Mouse (Mus musculus): Measurements from ENCODE around the gene Lyplal1. TPM values are rescaled to one million over a fixed set of nuclear protein-coding genes. Genes with fewer than 3 reads are reported as not detected.

Gene Lyplal1
- polyA plus RNA-seq, 2 experiments: 4.7 to 9.2 TPM

GRCm38 (mm10) chr1:186140191-186140590 lies 23.1 kb upstream of the Lyplal1 start:
- Histone ChIP-seq H3K27me3 (ENCODE audit: control insufficient read depth, insufficient read depth, low read length) (no peaks in the 10 kb centered on the region), H3K4me2 (ENCODE audit: low read depth) (no peak overlapping the region), H3K4me3 (ENCODE audit: insufficient read depth in 1 of 2, low read depth in 2 of 2, low read length in 2 of 2) (no peak overlapping the region), H3K36me3 (replicated peaks; ENCODE audit: control insufficient read depth, insufficient read depth, low read depth) (no peaks in the 10 kb centered on the region), H3K27ac (no peak overlapping the region), H3K9me3 (ENCODE audit: control insufficient read depth, low read length) (no peaks in the 10 kb centered on the region), H3K4me1 (replicated peaks; ENCODE audit: control insufficient read depth in 2 of 2, insufficient read depth in 2 of 2, low read length in 1 of 2) (no peaks in the 10 kb centered on the region), H3K9ac (replicated peaks) (no peak overlapping the region)
- TF ChIP-seq EP300 (IDR thresholded peaks at IDR 0.05; ENCODE audit: low read depth) (no peak), CTCF (IDR thresholded peaks at IDR 0.05; ENCODE audit: low read depth) (no peak)
- no peak for DNase-seq (ENCODE audit: low read depth in 3 of 3, low spot score in 3 of 3)
- ATAC-seq (ENCODE audit: insufficient read depth): no peak
- 29% methylated on average over 2 of the region's 2 CpGs for WGBS (ENCODE audit: insufficient replicate concordance)

GRCm38 (mm10) chr1:186137873-186138272 lies 20.8 kb upstream of the Lyplal1 start:
- WGBS (ENCODE audit: insufficient replicate concordance): 63% methylated on average over 12 of the region's 12 CpGs
- H3K9ac ChIP-seq (replicated peaks): no peak overlapping the region

GRCm38 (mm10) chr1:186136636-186137380 lies 19.7 kb upstream of the Lyplal1 start:
- ATAC-seq (ENCODE audit: insufficient read depth): no peak
- TF ChIP-seq CTCF (IDR thresholded peaks at IDR 0.05; ENCODE audit: low read depth) (no peak), EP300 (IDR thresholded peaks at IDR 0.05; ENCODE audit: low read depth) (no peak)
- H3K4me3 ChIP-seq (ENCODE audit: insufficient read depth in 1 of 2, low read depth in 2 of 2, low read length in 2 of 2): no peak overlapping the region
- H3K4me1 ChIP-seq (replicated peaks; ENCODE audit: control insufficient read depth in 2 of 2, insufficient read depth in 2 of 2, low read length in 1 of 2): no peaks in the 10 kb centered on the region
- H3K4me2 ChIP-seq (ENCODE audit: low read depth): no peak overlapping the region
- H3K27me3 ChIP-seq (ENCODE audit: control insufficient read depth, insufficient read depth, low read length): no peaks in the 10 kb centered on the region
- 47% methylated on average over 6 of the region's 6 CpGs for WGBS (ENCODE audit: insufficient replicate concordance)
- H3K36me3 ChIP-seq (replicated peaks; ENCODE audit: control insufficient read depth, insufficient read depth, low read depth): no peaks in the 10 kb centered on the region
- H3K9ac ChIP-seq (replicated peaks): no peak overlapping the region
- H3K27ac ChIP-seq: no peak overlapping the region
- DNase-seq (ENCODE audit: low read depth in 3 of 3, low spot score in 3 of 3): no peak
- H3K9me3 ChIP-seq (ENCODE audit: control insufficient read depth, low read length): no peaks in the 10 kb centered on the region

More at GRCm38 (mm10) chr1:186137873-186138272, 20.8 kb upstream of the Lyplal1 start:
- Histone ChIP-seq H3K4me3 (ENCODE audit: insufficient read depth in 1 of 2, low read depth in 2 of 2, low read length in 2 of 2) (no peak overlapping the region), H3K27me3 (ENCODE audit: control insufficient read depth, insufficient read depth, low read length) (no peaks in the 10 kb centered on the region), H3K4me1 (replicated peaks; ENCODE audit: control insufficient read depth in 2 of 2, insufficient read depth in 2 of 2, low read length in 1 of 2) (no peaks in the 10 kb centered on the region), H3K36me3 (replicated peaks; ENCODE audit: control insufficient read depth, insufficient read depth, low read depth) (no peaks in the 10 kb centered on the region), H3K4me2 (ENCODE audit: low read depth) (no peak overlapping the region), H3K27ac (no peak overlapping the region), H3K9me3 (ENCODE audit: control insufficient read depth, low read length) (no peaks in the 10 kb centered on the region)
- ATAC-seq (ENCODE audit: insufficient read depth) (no peak), DNase-seq (ENCODE audit: low read depth in 3 of 3, low spot score in 3 of 3) (no peak)
- no peak for TF ChIP-seq CTCF (IDR thresholded peaks at IDR 0.05; ENCODE audit: low read depth)
- TF ChIP-seq EP300 (IDR thresholded peaks at IDR 0.05; ENCODE audit: low read depth): no peak

GRCm38 (mm10) chr1:186131465-186131864 lies 14.4 kb upstream of the Lyplal1 start:
- DNase-seq (ENCODE audit: low read depth in 3 of 3, low spot score in 3 of 3) (no peak), ATAC-seq (ENCODE audit: insufficient read depth) (no peak)
- no peak overlapping the region for H3K4me2 ChIP-seq (ENCODE audit: low read depth)
- H3K27me3 ChIP-seq (ENCODE audit: control insufficient read depth, insufficient read depth, low read length): no peaks in the 10 kb centered on the region
- no peaks in the 10 kb centered on the region for H3K9me3 ChIP-seq (ENCODE audit: control insufficient read depth, low read length)
- H3K27ac ChIP-seq: no peak overlapping the region
- 62% methylated on average over 3 of the region's 3 CpGs for WGBS (ENCODE audit: insufficient replicate concordance)
- H3K4me3 ChIP-seq (ENCODE audit: insufficient read depth in 1 of 2, low read depth in 2 of 2, low read length in 2 of 2): no peak overlapping the region
- H3K36me3 ChIP-seq (replicated peaks; ENCODE audit: control insufficient read depth, insufficient read depth, low read depth): no peaks in the 10 kb centered on the region
- H3K4me1 ChIP-seq (replicated peaks; ENCODE audit: control insufficient read depth in 2 of 2, insufficient read depth in 2 of 2, low read length in 1 of 2): no peaks in the 10 kb centered on the region
- no peak for TF ChIP-seq EP300 (IDR thresholded peaks at IDR 0.05; ENCODE audit: low read depth)
- no peak for TF ChIP-seq CTCF (IDR thresholded peaks at IDR 0.05; ENCODE audit: low read depth)
- H3K9ac ChIP-seq (replicated peaks): no peak overlapping the region

GRCm38 (mm10) chr1:186128940-186129339 lies 11.8 kb upstream of the Lyplal1 start:
- H3K4me1 ChIP-seq (replicated peaks; ENCODE audit: control insufficient read depth in 2 of 2, insufficient read depth in 2 of 2, low read length in 1 of 2): no peaks in the 10 kb centered on the region
- no peak for ATAC-seq (ENCODE audit: insufficient read depth)
- H3K27me3 ChIP-seq (ENCODE audit: control insufficient read depth, insufficient read depth, low read length): no peaks in the 10 kb centered on the region
- H3K27ac ChIP-seq: no peak overlapping the region
- no peak overlapping the region for H3K9ac ChIP-seq (replicated peaks)
- no peaks in the 10 kb centered on the region for H3K36me3 ChIP-seq (replicated peaks; ENCODE audit: control insufficient read depth, insufficient read depth, low read depth)
- no peak for TF ChIP-seq CTCF (IDR thresholded peaks at IDR 0.05; ENCODE audit: low read depth)
- TF ChIP-seq EP300 (IDR thresholded peaks at IDR 0.05; ENCODE audit: low read depth): no peak
- no peak overlapping the region for H3K4me2 ChIP-seq (ENCODE audit: low read depth)
- whole genome bisulfite sequencing (ENCODE audit: insufficient replicate concordance): 64% methylated on average over 8 of the region's 8 CpGs
- H3K9me3 ChIP-seq (ENCODE audit: control insufficient read depth, low read length): no peaks in the 10 kb centered on the region
- DNase-seq (ENCODE audit: low read depth in 3 of 3, low spot score in 3 of 3): no peak
- no peak overlapping the region for H3K4me3 ChIP-seq (ENCODE audit: insufficient read depth in 1 of 2, low read depth in 2 of 2, low read length in 2 of 2)

Measured in liver, embryonic 14.5 days (tissue).